Mouse (Mus musculus): ENCODE data around the gene Ctse.

Ctse gene

DNA sequence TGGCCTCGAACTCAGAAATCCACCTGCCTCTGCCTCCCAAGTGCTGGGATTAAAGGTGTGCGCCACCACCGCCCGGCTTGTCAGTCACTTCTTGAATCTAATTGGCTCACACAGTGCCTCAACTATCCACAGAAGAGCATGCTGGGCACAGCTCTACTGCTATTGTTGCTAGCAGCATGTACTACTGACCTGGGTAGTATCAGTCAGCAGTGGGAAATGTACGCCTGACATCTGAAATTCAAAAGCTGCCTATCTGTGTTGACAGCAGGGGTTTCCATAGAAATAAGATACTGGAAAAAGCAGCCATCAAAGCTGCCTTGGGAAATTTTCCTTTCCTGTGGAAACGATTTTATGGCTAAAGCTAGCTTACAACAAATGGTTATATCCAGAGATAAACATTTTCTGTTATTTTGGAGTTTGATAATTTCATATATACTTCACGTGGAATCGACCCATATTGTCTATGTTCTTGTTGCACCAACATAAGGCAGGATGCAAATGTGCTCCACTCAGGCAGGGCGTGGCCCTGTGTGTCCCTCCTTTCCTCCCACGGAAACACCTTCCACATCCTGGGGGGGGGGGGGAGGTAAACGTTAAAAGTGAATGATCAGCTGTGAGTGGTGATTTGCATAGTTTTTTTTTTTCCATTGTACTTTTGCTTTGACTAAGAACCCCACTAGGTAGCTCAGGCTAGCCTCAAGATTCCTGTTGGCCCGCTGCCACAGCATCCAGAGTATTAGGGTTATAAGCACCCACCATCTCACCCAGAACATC, 14.8 kb downstream of the Ctse start:
- DNase-seq (ENCODE audit: low spot score in 2 of 2): no peak

DNA sequence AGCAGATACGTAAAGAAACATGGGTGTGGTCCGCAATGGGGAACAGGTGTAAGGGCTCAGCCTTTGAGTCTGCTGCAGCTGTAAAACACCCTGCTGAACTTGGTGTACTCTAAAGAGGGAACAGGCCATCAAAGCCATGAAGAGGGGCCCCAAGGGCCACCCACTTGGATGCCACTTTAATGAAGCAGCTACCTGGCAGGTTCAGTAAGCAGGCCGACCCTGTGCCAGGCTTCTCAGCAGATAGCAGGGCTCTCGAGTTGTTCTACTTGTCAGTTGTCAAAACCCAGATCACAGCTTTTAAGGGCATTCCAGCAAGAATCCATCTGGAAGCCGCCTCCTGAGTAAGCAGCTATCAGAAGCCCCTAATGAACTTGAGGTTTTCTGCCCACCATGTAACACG, 17.5 kb downstream of the Ctse start:
- no peak for DNase-seq (ENCODE audit: low spot score in 2 of 2)

DNA sequence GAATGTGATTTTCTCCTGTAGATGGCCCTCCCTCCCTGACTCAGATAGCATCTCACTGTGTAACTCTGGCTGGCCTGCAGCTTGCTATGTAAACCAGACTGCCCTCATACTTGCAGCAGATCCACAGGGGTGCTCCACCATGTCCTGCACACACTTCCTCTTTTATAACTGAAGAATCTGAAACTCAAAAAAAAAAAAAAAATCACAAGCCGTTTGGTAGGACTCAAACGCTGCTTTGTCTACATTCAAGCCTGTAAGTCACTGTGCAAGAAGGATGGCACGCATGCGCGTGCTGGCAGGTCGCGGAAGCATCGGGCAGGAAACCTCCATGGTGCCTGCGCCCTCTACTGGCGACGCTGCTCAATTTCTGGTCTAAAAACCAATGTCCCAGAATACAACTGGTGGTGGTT, 19.8 kb downstream of the Ctse start:
- DNase-seq (ENCODE audit: low spot score in 2 of 2): peak; percentile 94

DNA sequence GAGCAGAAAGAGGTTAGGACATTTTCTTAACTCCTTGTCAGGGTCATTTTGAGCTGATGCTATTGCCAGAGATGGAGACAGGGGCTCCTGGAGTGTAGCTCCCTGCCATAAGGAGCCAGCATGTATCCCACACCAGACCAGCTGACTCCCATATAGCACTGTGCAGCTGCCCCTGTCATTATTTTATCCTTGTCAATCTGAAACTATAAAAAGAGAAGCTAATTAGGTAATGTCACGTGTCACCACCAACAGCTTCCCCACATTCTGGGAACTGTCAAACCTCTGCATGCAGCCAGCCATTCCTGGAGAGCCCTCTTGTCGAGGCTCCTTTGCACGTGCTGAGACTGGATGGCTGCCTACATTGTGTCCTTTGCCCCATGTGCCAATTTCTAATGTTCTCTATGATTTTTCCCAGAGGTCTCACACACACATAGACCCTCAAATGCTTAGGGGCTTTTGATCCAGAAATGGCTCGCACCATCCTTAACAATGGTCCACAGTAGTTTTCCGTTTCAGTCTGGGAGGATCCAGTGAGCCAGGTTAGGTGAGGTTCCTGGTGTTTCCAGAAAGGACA, 21.5 kb downstream of the Ctse start:
- no peak for DNase-seq (ENCODE audit: low spot score in 2 of 2)

DNA sequence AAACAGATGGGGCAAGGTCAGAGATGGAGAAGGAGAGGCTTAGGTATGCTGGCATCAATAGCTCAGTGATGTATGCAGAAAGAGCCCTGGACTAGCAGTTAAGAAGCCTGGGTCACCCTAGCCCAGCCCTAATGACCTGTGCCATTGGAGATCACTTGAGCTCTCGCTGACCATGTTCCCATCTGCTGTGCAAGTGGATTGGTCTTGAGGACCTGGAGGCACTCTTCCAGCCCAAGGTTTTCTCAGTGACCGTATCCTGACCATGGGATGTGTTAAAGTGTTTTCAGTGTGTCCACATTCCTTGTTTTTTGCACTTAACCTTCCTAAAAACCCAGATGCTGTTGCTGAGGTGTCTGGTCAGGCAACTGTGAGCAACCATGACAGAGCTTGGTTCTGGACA, 22.2 kb downstream of the Ctse start:
- no peak for DNase-seq (ENCODE audit: low spot score in 2 of 2)

DNA sequence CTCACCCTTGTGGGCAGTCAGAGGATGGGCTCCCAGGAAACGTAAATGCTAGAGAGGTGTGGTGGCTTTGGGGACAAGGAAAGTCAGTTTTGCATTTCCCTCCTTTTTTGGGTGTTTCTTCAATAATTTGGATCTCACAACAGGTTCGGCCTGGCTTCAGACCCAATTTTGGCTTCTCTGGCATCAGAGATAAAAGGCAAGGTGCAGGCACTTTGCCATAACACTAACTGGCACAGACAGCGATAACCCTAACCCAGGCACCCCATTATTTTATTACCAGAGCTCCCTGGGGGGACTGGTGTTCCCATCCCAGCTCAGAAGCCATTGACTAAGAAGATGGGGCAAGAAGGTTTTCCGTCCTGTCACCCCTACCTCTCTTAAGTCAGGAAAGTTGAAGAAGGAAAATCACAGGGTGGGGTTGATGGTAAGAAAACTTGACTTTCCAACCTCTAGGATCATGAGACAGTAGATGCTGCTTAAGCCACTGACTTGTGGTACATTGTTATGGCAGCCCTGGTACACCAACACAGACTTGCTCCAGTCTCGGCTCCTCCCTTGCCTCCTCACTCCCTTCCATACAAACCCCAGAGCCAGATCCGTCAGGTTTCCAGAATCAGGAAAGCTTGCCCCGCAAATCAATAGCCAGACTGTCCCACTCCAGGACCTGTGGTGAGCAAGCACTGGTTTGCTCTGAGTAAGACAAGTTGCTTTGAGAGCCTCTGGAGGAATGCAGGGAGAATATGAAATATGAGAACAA, 22.8 kb downstream of the Ctse start:
- DNase-seq (ENCODE audit: low spot score in 2 of 2): no peak

DNA sequence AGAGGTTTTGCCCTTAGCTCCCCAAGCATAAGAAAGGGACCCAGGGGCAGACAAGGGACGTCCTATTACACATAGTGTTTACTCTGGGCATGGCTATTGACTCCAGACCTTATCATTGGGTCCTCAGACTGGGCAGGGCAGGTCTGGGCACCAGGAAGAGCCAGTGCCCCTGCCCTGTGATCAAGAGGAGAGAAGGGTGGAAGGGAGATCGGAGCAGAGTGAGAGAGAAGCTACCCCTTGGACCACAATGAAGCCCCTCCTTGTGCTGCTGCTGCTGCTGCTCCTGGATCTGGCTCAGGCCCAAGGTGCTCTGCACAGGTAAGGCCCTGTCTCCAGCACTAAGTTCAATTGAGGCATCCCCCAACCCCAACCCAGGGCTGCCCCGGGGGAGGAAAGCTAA, 23.6 kb downstream of the Ctse start:
- DNase-seq (ENCODE audit: low spot score in 2 of 2): no peak

DNA sequence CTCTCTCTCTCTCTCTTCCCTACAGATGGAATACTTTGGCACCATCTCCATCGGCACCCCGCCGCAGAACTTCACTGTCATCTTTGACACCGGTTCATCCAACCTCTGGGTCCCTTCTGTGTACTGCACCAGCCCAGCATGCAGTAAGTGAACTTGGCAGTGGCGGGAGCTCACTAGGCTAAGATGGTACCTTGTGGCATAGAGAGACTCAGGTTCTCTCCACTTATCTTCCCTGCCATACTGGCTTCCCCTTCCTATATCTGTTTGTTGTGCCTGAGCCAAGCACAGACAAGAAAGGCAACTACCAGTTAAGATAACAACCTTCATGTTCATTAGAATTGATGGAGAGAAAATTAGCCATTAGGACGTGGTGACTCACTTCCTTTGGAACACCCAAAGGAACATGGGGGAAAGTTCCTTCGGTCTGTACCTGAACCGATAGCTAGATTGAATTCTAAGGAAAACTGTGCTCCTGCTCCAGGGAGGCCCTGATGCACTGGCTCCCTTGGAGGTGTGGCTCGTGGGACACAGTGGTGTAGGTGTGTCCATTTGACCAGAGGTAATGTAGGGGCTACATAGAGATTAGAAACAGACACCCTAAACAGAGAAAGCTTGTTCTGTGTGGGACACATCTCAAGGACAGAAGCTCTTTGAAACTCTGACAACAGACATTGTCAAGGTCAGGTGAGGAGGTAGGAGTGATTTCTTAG, 25.3 kb downstream of the Ctse start:
- no peak for DNase-seq (ENCODE audit: low spot score in 2 of 2)

DNA sequence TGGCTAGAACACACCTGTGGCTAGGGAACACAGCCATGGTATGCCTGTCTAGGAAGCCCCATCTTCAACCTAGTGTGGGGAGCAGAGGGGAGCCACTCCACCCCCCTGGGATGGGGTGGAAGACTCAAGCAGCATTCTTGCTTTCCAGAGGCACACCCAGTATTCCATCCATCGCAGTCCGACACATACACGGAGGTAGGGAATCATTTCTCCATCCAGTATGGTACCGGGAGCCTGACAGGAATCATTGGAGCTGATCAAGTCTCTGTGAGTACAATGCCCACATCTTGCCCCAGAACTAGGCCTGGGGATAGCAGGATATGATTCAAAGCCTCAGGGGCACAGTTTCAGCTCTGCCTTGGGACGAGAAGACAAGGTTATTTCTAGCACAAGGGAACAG, 26.0 kb downstream of the Ctse start:
- no peak for DNase-seq (ENCODE audit: low spot score in 2 of 2)

DNA sequence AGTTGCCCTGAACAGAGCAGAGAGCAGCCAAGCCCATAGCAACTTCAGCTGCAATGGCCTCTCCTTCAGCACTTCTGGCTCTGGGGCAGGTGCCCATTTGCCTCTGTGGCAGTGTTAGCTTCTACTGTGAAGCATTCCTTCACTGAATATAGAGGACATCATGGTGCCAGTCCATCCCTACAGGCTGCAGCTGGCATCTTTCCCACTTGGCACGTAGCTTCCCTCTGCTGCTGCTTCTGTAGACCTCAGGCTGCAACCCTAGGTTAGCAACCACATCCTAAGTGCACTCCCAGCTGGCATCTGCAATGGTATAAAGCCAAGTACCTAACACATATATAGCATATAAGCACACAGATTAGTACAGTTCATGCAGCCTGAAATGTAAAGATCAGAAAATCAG, 27.8 kb downstream of the Ctse start:
- no peak for DNase-seq (ENCODE audit: low spot score in 2 of 2)

DNA sequence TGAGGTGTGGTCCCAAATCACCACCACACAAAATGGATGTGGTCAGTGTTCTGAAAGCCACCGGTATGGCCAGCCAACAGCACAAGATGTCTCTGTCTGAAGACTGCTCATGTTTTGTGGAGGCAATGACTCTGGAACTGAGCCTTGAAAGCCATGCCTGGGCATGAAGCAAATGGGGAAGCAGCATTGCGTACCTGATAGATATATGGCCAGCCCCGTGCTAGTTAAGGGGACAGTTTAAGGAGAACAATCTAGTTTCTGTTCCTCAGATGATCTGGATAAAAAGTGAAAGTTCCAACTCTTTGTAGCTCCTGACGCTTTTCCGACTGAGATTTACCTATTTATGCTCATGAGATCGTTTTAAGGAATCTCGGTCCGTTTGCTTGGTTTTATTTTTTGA, 33.0 kb downstream of the Ctse start:
- no peak for DNase-seq (ENCODE audit: low spot score in 2 of 2)

DNA sequence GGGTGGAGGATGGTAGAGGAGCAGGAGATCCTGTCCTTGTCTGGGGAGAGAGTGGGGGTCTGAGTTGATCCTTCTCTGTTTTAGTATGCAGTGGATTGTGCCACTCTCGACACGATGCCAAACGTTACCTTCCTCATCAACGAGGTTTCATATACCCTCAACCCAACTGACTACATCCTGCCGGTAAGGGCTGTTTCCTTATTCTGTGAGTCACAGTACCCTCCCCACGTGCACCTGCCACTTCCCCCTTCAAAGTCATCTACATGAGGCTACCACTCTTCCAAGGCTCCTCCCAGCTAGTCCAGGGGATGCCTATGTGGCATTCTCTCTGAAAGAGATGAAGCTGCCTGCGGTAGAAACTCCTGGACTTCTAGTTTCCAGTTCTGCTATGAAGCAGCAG, 34.3 kb downstream of the Ctse start:
- DNase-seq (ENCODE audit: low spot score in 2 of 2): no peak

DNA sequence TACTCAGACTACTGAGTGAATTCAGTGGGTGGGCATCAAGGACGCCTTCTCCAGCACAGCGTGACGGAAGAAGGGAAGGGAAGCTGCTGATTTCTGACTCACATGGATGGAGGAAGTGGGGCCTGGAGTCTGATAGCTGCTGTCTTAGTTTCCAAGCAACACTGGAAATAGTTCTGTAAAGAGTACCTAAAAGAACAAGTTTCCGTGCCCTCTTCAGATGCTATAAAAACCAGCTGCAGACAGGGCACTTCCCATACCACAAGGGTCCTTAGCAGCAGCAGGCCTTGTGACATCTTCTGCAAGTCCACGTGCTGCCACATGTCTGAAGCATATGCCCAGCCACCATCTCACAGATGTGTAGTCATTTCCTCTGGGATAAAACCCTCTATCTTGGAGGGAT, 41.5 kb downstream of the Ctse start:
- DNase-seq (ENCODE audit: low spot score in 2 of 2): no peak

DNA sequence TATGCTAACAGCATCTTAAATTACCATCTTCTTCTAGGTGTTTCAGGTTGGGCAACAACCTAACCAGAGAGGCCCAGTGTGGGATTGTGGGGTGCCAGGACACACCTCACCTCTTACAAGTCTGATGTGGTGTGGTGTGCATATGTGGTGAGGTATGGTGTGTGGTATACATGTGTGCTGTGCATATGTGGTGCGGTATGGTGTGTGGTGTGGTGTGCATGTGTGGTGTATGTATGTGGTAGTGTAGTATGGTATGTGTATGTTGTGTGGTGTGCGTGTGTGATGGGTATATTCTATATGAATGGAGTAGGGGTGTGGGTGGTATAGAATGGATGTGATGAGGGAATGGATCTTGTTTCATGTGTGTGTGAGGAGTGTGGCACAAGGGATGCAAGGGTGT, 49.6 kb downstream of the Ctse start:
- no peak for DNase-seq (ENCODE audit: low spot score in 2 of 2)

DNA sequence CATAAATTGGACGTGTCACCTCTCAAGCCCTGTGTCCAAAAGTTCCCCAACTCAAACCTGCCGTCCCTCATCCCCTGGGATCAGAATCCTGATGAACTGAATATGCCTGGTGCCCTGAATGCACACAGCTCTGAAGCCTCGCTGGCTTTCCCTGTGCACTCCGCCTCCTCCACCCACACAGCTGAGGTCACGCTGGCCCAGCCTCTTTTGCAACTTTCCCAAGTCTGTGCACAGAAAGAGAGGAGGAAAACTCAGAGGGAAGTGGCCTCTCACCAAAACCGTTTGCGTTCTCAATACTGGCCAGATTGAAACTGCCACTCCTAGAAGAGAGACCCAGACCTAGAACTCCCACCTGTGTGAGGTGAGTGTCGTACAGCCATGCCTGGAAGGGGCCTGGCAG, 50.4 kb downstream of the Ctse start, which contains the start of gene Rab7b:
TSS of gene Rab7b (plus strand) at position 221 of the 400 bp plus-strand sequence.
- peak in 1 of 2 experiments; percentile 6 for DNase-seq (ENCODE audit: low spot score in 2 of 2)

DNA sequence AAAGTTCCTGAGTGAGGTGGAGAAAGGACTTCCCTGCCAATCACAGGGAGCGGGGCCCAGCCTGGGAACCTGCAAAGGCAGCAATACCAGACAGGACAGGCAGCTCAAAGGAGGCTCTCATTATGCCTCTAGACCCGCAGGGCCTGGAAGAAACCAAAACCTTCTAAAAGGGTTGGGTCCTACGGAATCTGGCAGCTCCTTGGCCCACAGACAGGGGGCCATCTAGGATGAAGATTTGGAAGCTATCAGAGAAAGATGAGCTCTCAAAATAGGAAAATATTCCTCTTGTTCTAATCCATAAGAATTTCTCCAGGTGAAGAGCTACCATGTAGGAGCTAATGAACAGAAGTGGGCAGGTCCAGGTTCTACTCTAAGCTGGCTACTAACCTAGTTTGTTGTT, 50.9 kb downstream of the Ctse start:
- no peak for DNase-seq (ENCODE audit: low spot score in 2 of 2)

DNA sequence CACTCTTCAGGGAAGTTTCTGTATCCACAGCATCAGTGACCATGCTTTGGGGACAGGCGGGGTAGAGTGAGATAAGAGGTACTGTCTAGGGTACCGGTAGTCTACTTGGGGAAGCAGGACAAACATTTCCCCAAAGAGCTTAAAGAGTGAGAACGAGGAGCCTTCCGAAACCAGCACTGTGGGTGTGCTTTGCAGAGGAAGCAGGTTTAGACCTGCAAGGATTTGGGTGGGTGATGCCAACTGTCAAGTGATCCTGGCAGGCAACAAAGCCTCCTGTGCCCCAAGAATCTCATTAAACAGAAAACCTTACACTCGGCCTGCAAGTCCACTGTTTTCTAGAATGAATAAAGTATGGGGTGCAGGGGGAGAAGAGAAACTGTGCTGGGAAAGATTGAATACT, 51.8 kb downstream of the Ctse start:
- DNase-seq (ENCODE audit: low spot score in 2 of 2): no peak

DNA sequence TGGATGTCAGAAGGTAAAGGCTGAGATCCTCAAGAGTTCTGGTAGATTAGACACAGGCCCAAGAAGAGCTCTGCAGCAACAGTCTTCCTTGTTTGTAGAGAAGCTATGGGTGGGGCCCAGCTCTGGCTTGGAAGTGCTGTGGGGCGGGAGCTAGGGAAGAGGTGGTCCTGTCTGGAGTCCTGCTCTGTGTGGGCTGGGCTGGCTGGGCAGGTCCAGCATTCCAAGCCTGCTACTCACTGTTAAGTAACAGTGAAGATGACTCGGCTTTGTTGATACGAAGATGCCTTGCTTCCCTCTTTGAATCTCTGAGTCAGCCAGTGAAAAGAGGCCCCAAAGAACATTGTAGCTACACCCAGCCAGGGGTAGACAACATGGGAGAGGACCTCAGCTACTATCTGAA, 52.3 kb downstream of the Ctse start:
- DNase-seq (ENCODE audit: low spot score in 2 of 2): peak in 1 of 2 experiments; percentile 12

DNA sequence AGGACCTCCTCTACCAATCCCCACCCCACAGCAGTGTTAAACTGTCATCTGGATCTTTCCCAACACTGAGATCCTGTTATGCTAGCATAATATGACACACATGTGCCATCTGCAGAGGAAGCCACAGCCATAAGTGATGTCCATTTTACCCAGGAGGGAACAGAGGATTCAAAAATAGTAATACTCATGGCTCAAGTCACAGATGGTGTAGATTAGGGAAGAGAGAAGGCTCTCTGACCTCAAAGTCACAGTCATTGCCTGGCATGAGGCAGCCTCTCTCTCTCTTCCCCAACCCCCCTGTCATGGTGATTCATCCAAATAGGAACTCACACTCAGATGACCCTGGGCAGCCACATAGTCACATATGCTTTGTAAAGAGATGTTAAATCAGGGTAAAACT, 53.2 kb downstream of the Ctse start:
- no peak for DNase-seq (ENCODE audit: low spot score in 2 of 2)

DNA sequence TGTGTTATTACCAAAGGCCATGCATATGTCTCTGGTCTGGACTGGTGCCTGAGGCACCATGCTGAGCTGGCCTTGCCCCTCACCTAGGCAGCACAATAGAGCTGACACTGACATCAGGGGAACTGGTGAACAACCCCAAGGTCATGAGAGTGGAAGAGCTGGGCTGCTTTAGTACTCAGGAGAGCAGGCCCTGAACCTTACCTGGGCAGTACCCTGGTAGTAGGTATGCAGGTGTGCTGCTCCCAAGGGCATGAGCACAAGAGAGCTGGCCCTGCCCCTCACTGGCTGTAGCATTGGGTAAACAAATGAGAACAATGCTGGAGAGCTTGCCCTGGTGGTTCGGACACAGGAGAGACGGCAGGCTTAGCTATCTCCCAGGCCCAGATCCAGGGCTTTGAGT, 57.2 kb downstream of the Ctse start:
- DNase-seq (ENCODE audit: low spot score in 2 of 2): no peak

DNA sequence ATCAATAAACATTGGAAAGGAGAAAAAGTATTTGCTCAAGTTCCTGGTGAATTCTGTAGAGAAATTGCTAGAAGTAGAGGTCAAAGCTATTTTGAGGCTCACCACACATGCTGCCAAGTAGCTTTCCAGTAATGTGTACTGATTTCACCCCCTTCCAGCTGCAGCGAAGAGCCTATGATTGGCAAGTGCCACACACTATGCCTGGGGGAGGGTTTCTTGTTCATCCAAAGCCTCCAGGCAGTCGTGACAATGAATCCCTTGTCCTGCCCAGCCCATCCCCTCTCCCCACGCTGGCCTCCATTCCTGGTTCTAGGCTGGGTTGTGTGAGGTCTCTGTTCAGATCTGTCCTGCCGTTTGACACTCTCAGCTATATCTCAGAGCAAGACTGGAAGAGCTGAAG, 58.2 kb downstream of the Ctse start:
- DNase-seq (ENCODE audit: low spot score in 2 of 2): no peak

DNA sequence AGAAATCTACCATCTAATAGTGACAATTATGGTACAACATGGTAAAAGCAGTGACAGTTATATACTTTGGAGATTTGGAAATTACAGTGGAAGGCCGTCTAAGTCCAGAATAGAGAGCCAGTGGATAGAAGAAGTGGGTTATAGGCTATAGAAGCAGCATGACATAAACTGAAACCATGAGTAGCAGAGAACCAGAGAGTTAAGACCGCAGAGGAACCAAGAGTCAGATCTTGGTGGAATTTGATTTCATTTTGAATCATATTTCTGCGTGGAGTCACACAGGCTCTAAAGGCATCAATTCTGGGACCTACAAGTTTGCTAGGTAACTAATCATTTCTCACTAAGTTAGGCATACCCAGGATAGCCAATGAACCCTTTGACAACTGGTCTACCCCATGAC, 60.7 kb downstream of the Ctse start:
- DNase-seq (ENCODE audit: low spot score in 2 of 2): no peak
